Mouse (Mus musculus): ENCODE results near the gene Art1. TPM values are rescaled to one million over a fixed set of nuclear protein-coding genes. Genes with fewer than 3 reads are reported as not detected.

Art1 gene
- not detected for total RNA-seq (2023)

DNA sequence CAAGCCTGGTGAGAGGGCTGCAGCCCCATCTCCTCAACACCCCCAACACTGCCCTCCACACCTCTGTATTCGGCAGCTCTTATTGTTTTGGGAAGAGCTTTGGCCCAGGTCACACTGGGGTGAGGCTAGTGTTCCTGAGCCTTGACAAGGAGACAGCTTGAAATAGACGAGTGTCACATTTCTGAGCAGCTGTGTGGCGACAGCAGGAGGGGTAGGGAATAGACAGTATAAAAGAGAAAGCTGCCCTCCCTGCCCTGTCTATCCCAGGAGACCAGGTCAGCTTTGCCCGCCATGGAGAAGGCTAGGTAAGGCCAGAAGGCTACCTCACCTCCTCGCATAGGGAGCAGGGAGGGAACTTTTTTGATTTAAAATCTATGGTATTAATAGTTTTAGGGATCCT, at the start of gene Art1:
Art1 (plus strand) TSS at position 257 of the 400 bp plus-strand sequence.

DNA sequence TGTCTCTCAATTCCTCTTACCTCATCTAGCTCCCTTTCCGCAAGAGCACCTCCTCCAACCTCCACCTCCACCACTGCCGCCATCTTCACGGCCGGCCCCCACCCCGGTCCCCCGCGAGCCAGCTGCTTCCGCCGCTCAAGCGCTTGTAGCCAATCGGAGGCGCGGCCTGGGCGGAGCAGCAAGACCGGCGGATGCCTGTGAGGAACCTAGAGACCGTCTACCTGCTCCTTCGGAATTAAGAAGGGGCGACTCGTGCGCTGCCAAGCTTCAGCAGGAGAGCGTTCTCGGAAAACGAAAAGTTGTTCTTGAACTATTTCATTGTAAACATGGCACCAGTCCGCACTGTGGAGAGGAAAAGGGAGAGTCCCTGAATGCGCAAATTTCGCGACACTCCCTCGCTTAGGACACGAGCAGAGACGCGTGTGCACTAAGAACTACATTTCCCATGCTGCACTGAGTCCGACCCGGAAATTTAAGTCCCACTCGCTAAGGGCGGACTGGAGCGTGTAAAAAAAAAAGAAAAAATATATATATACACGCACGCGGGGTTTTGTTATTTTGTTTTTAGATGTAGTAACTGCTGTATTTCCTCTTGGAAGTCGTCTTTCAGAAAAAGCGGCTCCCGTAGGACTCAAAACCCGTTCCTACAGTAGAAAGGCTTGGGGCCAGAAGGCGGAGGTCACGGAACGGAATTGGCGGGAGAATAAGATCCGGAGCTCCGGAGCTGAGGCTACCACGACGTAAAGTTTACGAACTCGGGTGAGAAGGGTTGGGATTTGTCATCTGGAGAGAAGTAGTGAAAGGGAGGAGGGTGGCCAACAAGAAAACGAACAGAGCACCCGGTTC, 36.3 kb upstream of the Art1 start, which contains the start of the genes Rnf121, Xndc1 and Xntrpc:
Rnf121 (minus strand) TSS at position 424 of the 846 bp plus-strand sequence.
Xndc1 (plus strand) TSS at position 466 of the 846 bp plus-strand sequence.
Xntrpc (plus strand) TSS at position 668 of the 846 bp plus-strand sequence.

DNA sequence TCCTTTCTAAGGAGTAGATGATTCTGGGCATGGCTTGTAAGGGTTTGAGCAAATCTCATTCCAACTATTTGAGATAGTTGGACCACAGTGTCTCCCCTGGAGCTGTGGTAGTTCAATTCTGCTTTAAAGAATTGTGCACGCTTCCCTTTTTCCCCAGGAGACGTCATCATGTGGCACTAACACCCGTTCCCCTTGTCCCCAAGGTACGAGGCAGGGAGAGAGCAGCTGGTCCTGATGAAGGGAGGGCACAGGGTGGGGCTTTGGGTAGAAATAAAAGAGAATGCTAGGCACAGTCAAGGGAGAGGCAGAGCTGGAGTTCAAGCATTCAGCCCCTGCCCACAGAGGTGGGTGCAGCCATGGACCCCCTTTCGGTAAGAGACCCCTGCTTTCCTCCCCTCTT, 18.7 kb upstream of the Art1 start, which contains the start of gene Trpc2:
Trpc2 (plus strand) TSS at position 301 of the 400 bp plus-strand sequence.

DNA sequence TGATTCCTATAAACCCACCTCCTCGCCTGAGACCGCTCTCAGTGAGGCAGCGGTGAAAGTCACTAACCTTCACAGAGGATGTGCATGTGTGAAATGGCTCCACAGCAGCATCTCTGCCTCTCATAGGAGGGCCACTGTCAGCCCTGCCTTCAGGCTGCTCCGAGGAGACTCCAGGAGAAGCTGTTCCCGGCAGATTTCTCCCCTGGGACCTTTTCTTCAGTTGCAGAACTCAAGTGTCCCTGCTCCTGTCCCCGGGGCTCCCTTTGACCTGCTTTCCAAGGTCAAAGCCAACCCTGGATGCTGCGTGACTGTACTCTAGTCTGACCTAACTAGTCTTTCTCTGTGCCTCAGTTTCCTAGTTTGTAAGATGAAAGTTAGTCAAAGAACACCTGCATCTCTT, 7.6 kb downstream of the Art1 start, which contains the start of gene Art5:
Art5 (minus strand) TSS at position 319 of the 400 bp plus-strand sequence.

DNA sequence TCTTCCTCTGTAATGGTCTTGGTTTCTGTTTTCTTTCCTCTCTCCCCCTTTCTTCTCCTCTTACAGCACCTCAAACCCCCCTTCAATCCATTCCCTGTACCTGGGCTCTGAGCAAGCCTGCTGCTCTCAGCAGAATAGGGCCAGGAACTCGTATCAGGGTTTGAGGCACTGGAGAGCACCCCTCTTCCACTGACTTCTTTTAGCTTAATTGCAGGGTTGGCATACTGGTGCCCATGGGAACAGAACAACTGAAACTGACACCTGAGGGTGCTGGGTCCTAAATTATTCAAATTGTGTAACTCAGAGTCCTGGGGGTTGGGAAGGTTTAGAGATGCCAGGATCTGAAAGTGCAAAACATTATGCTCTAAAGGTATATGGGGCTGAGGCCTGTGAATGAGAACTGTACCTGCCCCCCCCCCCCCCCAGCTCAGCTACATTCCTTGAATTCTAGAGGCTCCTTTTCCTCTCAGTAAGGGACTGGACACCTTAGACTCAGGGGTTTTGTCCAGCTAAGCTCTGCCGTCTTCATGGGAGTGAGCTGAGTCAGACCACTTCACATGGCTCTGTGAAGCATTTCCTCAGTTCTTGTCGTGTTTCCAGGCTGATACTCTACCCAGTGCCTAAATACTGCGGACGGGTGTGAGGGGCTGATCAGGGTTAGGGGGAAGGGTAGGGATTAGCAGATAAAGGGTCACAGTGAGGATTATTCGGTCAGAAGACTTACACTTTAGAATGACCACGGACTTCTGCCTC, 15.2 kb downstream of the Art1 start, which contains the start of gene Chrna10:
Chrna10 (minus strand) TSS at position 250 of the 753 bp plus-strand sequence.

Other genes with a start within 250 kb of the Art1 start
- gene Folr2, start 244.5 kb upstream of the Art1 start, total RNA-seq (2023): not detected
- gene Anapc15, start 238.0 kb upstream of the Art1 start, total RNA-seq (2023): 38.9 TPM
- not detected for gene Folr1, start 231.0 kb upstream of the Art1 start, total RNA-seq (2023)
- 57.3 TPM for gene Lamtor1, start 195.8 kb upstream of the Art1 start, total RNA-seq (2023)
- 0.44 TPM for gene Tomt, start 195.4 kb upstream of the Art1 start, total RNA-seq (2023)
- 2.6 TPM for gene Lrrc51, start 167.8 kb upstream of the Art1 start, total RNA-seq (2023)
- 348 TPM for gene Numa1, start 167.6 kb upstream of the Art1 start, total RNA-seq (2023)
- 13.0 TPM for gene Il18bp, start 83.1 kb upstream of the Art1 start, total RNA-seq (2023)
- gene Rnf121, start 36.3 kb upstream of the Art1 start, total RNA-seq (2023): 34.6 TPM
- 40.5 TPM for gene Xndc1, start 36.2 kb upstream of the Art1 start, total RNA-seq (2023)
- 6.6 TPM for gene Xntrpc, start 36.0 kb upstream of the Art1 start, total RNA-seq (2023)
- 2.1 TPM for gene Trpc2, start 18.6 kb upstream of the Art1 start, total RNA-seq (2023)
- 2.2 TPM for gene Art5, start 7.7 kb downstream of the Art1 start, total RNA-seq (2023)
- gene Chrna10, start 15.1 kb downstream of the Art1 start, total RNA-seq (2023): not detected
- gene Nup98, start 108.4 kb downstream of the Art1 start, total RNA-seq (2023): 111 TPM
- gene Pgap2, start 108.5 kb downstream of the Art1 start, total RNA-seq (2023): 42.9 TPM
- gene Rhog, start 154.3 kb downstream of the Art1 start, total RNA-seq (2023): 170 TPM
- 163 TPM for gene Stim1, start 166.1 kb downstream of the Art1 start, total RNA-seq (2023)